Mouse (Mus musculus): ENCODE measurements around the gene Rab11fip2. TPM values are rescaled to one million over a fixed set of nuclear protein-coding genes. Genes with fewer than 3 reads are reported as not detected.

Gene Rab11fip2
- total RNA-seq (2017), result 19.4 and 25.3 TPM in 2 replicates

DNA sequence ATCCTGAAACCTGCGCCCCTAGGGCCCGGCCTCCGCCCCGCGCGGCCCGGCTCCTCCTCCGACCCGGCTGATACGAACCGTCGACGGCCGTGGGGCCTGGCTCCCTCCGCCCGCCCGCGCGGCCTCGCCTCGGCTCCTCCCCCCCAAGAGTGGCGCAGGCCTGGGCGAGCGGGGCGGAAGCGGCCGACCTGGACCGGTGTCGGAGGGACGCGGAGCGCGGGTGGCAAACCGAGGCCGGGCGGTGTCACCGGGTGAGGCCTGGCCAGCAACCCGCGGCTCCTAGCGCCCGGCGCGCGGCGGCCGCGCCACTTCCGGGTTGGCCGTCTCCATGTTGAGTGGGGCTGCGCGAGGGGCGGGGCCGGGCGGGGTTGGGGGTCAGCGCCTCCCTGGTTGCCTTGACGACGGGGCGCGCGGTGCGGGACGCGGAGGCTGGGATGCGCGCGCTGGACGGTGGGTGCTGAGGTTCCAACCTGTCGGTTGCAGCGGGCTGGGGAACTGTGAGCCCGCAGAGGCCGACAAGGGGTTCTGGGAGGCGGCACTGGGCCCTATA lies at the start of gene Rab11fip2:
Gene Rab11fip2 (minus strand): TSS at position 333 of the 550 bp plus-strand sequence.
- ATAC-seq (replicated peaks; ENCODE audit: low read depth, poor library complexity, severe bottlenecking), result peak; percentile 90

DNA sequence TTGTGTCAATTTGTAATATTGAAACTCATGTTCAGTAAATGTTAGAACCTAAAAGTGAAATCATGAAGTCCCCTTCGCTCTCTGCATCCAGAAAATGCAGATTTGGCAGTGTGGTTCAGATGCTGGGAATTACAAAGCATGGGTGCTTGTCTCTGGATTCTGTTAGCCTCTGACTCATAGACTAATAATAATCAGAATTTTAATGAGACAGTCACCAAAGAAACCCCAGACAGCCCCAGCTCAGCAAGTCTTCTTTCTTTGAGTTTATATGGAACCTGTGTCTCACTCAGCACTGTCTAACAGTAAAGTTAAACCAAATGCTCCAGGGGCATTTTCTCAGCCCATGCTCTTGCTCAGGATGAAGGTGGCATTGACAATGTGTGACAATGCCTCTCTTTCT lies 38.1 kb upstream of the Rab11fip2 start:
- ATAC-seq (replicated peaks; ENCODE audit: low read depth, poor library complexity, severe bottlenecking), result no peak

DNA sequence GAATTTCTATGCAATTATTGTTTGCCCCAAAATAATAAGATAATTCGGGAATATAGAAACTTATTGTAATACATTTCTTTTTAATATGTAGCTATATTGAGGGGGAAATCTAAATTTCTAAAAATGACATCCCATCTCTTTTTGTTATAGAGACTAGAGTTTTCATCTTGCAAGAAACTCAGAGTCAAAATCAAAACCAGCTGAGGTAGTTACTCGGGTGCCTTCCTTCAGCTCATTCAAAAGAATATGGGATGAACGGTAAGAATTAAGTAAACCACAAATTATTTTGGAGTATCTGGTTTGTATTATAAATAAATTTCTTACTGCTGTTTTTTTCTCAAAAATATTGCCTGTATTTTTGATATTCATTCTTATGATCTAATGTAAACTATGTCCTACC lies 11.5 kb upstream of the Rab11fip2 start:
- no peak for ATAC-seq (replicated peaks; ENCODE audit: low read depth, poor library complexity, severe bottlenecking)

DNA sequence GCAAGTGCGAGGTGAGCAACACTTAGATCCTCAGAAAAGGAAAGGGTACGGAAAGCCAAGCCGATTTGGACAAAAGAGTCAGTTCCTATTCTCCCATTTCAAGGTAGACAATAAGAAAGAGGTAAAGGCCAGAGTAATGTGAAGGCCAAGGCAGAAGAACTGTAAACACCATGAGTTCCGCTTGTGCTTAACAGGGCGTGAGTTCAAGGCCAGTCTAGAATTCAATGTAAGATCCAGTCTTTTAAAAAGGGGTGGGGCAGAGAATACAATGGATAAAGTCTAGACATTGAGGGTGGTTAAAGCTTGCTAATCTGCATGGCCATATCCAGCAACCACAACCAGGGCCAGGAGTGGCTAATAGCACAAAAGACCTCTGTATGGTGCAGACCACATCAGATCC lies 6.3 kb upstream of the Rab11fip2 start:
- no peak for ATAC-seq (replicated peaks; ENCODE audit: low read depth, poor library complexity, severe bottlenecking)

DNA sequence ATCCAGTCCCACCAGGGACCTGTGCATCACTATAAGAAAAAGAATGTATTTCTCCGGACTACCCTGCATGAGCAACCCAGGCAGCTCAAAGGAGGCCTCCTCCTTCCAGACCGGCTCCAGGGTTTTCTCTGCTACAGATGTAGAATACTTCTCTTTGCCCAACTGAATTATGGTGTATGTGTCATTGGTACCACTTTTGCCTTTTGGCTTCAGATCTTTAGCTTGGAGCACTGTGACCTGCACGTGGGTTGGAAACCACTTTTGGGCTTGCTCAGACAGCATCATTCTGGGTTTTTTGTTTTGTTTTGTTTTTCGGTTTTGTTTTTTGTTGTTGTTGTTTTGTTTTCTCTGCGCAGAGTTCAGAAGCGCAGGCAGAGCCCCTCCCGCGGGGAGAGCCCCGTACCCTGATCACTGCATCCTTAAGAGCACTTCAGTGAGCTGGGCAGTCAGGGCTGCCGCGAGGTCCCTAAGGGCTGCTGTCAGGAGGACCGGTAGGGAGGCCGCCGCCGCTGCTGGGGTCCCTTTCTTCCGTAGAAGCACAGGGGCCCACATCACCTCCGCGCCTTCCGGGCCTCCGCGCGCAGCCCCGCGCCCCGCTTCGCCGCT lies 635 bp downstream of the Rab11fip2 start:
- peak; percentile 7; the same call in 1 of the 2 replicates for ATAC-seq (replicated peaks; ENCODE audit: low read depth, poor library complexity, severe bottlenecking)

DNA sequence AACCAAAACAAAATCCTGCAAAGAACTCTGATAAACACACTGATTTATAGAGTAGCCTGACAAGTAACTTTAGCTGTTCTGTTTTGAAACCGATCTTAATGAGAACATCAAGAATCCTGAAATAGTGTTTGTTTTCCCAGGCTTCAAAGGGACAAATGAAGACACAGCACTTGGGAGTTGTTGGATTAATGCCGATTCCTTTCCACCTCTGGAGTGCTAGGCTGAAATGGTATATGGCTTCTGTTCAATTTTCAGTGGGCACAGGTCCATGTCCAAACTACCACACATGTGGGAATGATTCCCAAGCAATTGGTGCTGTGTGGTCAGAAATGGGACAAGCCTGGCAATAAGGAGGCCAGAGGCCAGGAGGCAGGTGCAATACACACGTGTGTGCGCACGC lies 3.7 kb downstream of the Rab11fip2 start:
- ATAC-seq (replicated peaks; ENCODE audit: low read depth, poor library complexity, severe bottlenecking), result no peak

DNA sequence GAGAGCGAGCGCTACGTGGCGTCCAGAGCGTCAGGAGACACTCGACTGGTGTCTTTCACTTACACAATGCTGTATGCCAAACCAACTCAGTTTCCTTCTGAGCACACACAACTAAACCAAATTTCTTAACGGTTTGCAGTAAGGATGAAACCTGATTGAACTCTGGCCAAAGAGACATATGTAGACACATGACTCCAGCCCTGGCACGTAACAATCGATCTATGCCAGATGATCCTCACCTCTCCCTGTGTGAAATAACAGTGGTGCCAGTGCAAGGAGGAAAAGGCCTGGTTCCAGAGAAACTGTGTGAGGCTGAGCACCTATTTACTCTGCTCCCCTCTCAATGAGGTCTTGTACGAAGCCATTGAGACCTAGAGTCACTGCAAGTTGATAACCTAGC lies 11.4 kb downstream of the Rab11fip2 start:
- no peak for ATAC-seq (replicated peaks; ENCODE audit: low read depth, poor library complexity, severe bottlenecking)

DNA sequence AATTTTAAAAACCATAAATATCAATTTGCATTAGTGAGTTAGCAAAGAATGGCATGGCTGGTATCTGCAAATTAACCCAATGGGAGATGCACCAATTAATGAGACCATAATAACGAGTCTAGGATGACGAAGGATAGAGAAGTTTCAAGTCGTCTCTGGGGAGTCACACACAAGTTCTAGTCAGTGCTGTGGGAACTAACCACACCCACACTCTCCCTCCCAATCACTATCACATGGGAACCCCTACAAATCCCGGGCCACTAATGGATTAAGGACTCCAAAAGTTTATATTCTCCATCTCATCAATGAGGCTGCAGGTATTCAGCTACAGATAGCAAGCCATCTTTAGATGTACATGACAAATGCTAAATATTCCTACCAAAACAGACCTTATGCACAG lies 14.8 kb downstream of the Rab11fip2 start:
- no peak for ATAC-seq (replicated peaks; ENCODE audit: low read depth, poor library complexity, severe bottlenecking)

DNA sequence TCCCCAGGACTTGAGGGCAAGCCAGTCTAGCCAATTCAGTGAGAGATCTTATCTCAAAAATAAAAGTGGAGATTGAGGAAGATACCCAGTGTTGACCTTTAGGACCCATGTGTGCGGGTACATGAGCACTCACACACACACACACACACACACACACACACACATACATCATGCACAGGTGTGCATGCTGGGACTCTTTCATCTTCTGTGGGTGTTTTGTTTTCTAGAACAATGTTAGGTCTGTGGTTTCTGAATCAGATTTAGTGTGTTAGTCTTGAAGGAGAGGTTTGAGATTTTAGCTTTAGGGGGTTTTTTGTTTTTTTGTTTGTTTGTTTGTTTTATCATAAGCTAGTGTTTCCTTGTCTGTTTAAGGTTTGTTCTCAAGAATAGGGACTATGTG lies 17.3 kb downstream of the Rab11fip2 start:
- ATAC-seq (replicated peaks; ENCODE audit: low read depth, poor library complexity, severe bottlenecking), result no peak

DNA sequence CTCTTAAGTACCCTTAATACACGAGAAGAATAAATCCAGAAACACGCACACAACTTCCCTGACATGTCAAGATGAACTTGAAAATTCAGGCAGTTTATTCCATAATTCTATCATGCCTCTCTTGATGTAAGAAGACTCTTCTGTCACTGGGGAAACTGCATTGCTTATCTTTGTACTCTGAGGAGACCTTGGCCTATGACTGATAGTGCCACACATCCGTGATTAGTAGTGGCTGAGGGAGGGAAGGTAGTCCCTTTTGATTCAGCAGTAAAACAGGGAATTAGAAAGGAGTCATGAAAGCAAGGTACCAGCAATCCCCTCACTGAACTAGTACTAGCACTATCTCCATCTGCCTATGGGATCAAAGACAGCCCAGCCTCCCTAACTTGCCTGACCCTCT lies 22.6 kb downstream of the Rab11fip2 start:
- no peak for ATAC-seq (replicated peaks; ENCODE audit: low read depth, poor library complexity, severe bottlenecking)

DNA sequence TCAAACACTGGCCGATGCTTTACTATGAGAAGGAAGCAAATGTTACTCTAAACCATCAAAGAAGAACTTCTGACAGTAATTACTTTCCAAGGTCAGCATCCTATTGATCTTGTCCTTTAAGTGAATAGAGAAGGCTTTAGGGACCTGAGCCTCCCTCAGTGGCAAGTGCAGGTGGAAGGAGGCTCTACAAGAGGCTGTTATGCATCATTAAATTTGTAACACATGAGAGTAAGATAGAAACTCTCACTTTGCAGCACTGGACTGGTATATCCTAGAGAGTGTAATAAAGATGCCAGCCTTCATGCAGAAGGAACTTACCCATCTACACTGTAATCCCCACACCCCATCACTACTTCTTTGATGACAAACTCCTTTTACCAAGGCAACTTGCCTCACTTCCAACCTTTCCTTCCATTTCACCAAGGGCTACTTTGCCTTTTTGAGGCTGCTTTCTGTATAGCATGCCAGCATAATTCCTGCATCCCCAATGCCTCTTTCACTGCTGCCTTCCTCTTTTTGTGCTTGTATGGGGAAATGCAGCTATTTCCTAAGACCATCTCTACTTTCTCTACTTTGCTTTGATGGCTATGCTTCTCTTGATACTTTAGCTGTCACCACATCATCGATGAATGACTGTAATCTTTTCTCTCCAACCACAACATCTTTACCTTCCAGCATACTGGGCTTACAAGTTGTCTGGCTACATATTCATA lies 25.4 kb downstream of the Rab11fip2 start:
- no peak for ATAC-seq (replicated peaks; ENCODE audit: low read depth, poor library complexity, severe bottlenecking)

DNA sequence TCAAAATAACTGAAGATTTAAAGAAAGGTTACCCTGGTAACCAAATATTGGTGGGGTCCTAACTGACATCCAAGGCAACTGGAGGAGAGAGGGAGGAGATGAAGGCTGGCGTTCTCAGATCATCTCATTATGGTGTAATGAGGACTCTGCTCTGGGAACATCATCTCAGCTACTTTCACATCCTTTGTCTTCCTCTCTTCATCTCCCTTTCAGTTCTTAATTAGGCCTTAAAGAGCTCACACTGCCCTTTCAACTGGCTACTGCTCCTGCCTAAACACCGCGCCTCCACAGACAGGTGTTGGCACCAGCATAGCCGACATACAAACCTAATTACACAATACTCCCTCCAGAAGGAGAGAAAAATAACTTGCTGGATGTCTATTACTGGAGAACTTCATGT lies 31.9 kb downstream of the Rab11fip2 start:
- no peak for ATAC-seq (replicated peaks; ENCODE audit: low read depth, poor library complexity, severe bottlenecking)

DNA sequence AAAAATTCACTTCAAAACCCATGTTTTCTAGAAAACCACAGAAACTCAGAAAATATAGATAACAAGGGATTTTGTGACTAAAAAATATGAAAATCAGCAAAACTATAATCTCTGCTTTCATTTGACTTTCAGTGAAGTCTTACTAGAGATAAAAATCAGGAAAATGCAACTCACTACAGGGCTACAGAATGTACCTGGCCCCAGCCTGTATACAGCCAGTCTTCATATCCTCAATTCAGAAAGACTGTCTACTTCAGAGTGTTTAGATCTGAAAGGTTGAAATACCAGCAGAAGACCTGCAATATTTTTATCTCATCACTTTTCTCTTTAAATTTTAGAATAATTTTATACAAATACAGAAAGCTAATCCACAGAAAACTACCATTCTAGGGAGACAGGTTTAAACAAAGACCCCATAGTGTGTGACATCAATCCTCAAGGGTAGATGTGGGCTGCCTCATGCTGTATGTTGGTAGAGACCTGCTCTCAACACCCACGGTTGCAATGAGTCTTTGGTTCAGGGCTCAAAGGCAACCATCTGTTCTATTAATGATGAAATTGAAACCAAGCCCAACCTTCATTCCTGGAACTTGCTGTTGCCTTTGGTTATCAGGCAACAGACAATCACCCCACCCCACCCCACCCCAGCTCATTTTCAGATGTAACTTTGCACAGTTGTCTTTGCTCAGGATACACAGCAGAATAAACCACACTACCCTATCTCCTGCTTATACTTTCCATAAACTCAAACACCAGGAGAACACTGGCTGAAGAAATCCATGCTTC lies 38.0 kb downstream of the Rab11fip2 start:
- ATAC-seq (replicated peaks; ENCODE audit: low read depth, poor library complexity, severe bottlenecking), result 0 out of 2 replicates have a peak, but pooled peaks have one; percentile 18

DNA sequence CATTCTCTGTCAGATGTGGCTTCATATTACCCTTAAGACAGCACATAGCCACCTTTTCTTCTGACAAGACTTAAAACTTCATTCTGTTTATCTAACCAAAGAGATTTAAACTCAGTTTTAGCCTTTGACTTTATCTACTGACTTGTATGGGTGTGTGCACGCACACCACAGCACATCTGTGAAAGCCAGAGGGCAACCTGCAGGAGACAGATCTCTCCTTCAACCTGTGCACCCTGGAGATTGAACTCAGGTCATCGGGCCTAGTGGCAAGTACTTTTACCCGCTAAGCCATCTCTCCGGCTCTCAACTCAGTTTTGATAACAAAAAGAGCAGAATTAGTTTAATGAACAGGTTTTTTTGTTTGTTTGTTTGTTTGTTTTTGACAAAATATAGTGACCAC lies 43.5 kb downstream of the Rab11fip2 start:
- ATAC-seq (replicated peaks; ENCODE audit: low read depth, poor library complexity, severe bottlenecking), result no peak

DNA sequence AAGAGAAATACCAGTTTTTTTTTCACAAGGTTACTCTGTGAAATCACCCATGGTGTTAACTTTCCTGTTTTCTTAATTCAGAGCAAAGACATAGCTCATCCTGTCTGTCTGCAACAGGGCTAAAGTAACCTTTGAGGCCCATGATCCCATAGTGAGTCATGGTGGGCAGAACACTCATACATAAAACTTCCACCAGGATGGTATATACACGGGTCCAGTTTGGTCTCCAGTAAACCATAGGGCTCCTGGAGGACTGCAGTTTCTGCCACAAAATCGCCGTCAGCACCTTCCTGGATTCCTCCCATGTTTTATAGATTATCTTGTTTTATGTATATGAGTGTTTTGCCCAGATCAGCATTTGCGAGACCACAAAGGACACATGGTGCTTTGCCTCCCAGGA lies 45.2 kb downstream of the Rab11fip2 start:
- ATAC-seq (replicated peaks; ENCODE audit: low read depth, poor library complexity, severe bottlenecking), result no peak

DNA sequence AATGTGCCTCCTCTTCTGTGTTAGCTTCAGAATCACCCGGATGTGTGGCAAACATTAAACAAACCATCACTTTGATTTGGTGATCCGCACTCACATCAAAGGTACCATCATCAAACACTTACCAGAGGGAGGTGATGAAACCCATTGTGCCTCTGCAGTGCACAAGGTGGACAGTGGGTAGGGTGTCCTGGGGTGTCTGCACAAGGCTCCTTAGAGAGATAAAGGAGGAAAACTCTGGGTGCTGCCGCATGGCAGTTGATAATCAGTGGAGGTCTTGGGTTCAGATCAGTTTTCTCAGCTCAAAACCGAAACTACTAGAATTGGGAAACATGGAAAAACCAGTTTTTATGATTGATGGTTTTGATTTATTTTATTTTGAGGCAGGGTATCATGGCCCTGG lies 54.1 kb downstream of the Rab11fip2 start:
- ATAC-seq (replicated peaks; ENCODE audit: low read depth, poor library complexity, severe bottlenecking), result no peak

DNA sequence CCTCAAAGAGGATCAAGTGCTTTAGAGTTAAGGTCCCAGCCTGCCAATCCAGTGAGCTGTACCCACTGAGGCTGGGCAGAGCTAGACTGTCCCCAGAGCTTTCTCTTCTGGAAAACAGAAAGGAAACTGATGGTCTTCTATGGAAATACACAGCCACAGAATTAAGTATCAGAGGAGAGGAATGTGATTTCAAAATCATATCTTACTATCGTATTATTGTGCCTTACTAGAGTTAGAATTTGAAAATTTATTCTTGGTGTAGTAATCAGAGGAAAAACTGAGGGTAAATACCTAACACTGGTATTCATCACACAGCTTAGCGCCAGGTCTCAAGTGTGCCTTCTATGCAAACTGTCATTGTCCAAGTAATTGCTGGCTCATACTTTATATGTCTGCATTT lies 54.6 kb downstream of the Rab11fip2 start:
- ATAC-seq (replicated peaks; ENCODE audit: low read depth, poor library complexity, severe bottlenecking), result no peak

DNA sequence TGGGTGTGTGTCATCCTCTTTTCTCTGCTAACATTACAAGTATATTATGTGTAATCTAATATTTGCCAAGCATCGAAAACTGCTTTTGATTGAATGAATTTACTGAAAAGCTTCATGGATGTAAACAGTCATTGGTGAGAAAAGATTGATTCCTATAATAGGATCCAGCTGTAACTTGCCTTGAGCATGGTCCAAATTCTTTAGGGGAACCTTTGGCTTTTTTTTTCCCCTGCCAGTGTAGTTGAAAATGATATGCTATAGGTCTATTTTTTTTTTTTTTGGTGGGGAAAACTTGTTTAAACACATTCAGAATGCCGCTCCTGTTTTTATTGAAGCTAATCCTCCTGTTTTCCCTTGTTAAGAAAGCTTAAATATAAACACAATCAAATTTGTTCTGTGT lies 55.6 kb downstream of the Rab11fip2 start:
- ATAC-seq (replicated peaks; ENCODE audit: low read depth, poor library complexity, severe bottlenecking), result no peak

DNA sequence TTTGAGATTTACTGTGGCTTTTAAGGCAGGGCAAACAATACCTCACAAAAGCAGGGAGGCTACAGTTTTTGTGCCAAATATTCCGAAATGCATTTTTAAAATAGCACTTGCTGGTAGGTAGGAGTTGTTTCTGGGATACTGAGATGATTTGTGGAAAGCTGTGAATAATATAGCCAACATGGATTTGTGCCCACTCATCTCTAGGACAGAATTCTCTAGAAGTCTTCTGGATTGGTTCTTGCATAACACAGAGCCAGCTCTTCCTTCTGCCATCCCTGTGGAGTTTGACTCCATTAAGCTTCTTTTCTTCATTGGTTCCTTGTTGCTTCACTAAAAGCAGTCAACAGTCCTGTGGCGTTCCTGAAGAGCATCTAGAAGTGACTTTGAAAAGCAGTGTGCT lies 58.2 kb downstream of the Rab11fip2 start:
- no peak for ATAC-seq (replicated peaks; ENCODE audit: low read depth, poor library complexity, severe bottlenecking)

DNA sequence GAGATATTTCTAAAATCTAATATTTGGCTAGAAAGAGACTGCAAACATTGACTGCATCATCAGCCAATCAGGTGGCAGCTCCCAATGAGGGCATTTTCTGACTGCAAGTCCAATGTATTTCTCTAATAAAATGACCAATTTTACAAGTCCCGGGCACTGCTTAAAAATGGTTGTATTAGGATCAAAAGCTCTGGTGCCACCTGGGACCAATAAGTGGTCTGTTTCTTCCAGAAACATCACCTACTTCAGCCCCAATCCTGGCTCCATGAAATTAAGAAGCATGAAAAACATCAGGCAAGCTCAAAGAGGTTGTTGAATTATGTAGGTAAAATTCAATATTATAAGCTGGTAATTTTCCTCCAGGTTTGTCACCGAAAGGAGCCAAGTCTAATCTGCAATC lies 66.2 kb downstream of the Rab11fip2 start:
- no peak for ATAC-seq (replicated peaks; ENCODE audit: low read depth, poor library complexity, severe bottlenecking)

DNA sequence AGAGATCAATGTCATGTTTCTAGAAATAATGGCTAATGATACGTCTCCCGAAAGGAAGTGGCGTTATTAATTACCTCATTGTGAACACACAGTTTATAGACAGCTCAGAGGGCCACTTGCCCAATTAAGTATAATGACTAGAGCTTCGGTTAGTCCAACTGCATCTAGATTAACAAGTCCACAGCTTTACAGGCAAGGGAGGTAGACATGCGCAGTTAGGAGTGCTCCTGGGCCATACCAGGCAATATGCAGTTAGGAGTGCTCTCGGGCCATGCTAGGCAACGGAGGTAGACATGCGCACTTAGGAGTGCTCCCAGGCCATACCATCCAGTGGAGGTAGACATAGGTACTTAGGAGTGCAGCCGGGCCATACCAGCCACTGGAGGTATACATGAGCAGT lies 76.8 kb downstream of the Rab11fip2 start:
- no peak for ATAC-seq (replicated peaks; ENCODE audit: low read depth, poor library complexity, severe bottlenecking)

Data from common myeloid progenitor, adult 5-6 weeks (primary cell).